Mouse (Mus musculus) lung, postnatal 0 days (tissue): ENCODE results near the gene Eif4g3.

ENCODE experiments used
- CTCF ChIP-seq: IDR thresholded peaks from 2 replicates; pipeline ENCODE4 v1.5.1; 2016; ENCODE audit warnings: antibody characterized with exemption, mild to moderate bottlenecking
- EP300 ChIP-seq: IDR thresholded peaks from 2 replicates; pipeline ENCODE4 v1.6.1; 2016; ENCODE audit warnings: antibody characterized with exemption, mild to moderate bottlenecking, control low read depth

DNA sequence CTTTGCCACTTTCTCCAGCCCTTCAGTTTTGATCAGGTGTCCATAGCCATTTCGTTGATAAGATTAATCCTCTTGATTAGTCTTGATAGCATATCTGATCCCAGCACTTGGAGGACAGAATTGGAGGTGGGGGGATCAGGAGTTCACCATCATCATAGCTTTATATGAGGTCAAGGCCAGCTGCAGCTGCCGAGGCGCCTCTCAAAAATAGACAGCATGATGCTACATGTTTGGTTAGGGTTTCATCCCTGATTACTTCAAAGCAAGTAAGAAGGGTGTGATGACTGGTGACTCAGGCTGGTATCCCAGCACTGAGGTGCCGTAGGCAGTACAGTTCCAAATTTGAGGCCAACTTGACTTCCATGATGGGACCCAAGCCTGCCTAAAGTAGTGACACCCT, 176.6 kb downstream of the Eif4g3 start:
- TF ChIP-seq EP300: no peak
- no peak for TF ChIP-seq CTCF
